Mouse (Mus musculus): ENCODE results near the gene Ddit4. TPM values are rescaled to one million over a fixed set of nuclear protein-coding genes. Genes with fewer than 3 reads are reported as not detected.

Ddit4 gene
- total RNA-seq, 2 experiments from 2014 or later = 99.5 to 106 TPM

Other genes with a start within 250 kb of the Ddit4 start
- gene Micu1, start 249.4 kb downstream of the Ddit4 start, total RNA-seq (2021) = 10 to 100 TPM; 79.9 to 96.0 TPM
- gene Dnajb12, start 72.3 kb downstream of the Ddit4 start, total RNA-seq (2021) = 10 to 100 TPM; 48.0 to 50.1 TPM
- gene Ascc1, start 51.0 kb upstream of the Ddit4 start, total RNA-seq (2021) = 10 to 100 TPM; 18.4 to 19.1 TPM
- gene Anapc16, start 51.3 kb upstream of the Ddit4 start, total RNA-seq (2021) = 10 to 100 TPM; 67.4 to 69.2 TPM
- gene Spock2, start 154.4 kb upstream of the Ddit4 start, total RNA-seq (2021) = 100 to 1,000 TPM; 497 to 522 TPM